Mouse (Mus musculus): ENCODE measurements around the gene Klc4.
A peak's percentile ranks its signal among the peaks of the same experiment; 100 is the strongest.

Gene Klc4

GRCm38 (mm10) chr17:46651755-46652547 is 6.1 kb upstream of the Klc4 start:
- DNase-seq: no peak

- DNase-seq: no peak
These were observed 5.5 kb upstream of the Klc4 start for GRCm38 (mm10) chr17:46651292-46651691.

- peak; percentile 95 for DNase-seq
These were observed 4.6 kb upstream of the Klc4 start, which contains the start of gene Cul7 for GRCm38 (mm10) chr17:46650232-46651031. Gene Cul7, plus strand, starts transcription at chr17:46650337.

DNA sequence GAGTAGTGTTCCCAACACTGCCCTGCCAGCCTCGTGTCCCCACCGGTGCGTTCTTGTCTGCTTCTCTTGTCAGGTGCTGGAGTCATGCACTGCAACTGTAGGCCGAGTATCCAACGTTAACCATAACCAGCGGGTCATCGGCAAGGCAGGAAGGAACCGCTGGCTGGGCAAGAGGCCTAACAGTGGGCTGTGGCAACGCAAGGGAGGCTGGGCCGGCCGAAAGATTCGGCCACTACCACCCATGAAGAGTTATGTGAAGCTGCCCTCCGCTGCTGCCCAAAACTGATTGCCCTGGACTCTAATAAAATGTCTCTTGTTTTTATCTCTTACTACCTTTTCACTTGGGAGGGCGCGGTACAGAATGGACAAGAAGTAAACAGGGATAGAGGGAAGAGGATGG is 4.0 kb upstream of the Klc4 start:
- DNase-seq: peak; percentile 23

GRCm38 (mm10) chr17:46648436-46648835 is 2.6 kb upstream of the Klc4 start:
- DNase-seq: no peak

- DNase-seq: no peak
These were observed 1.5 kb upstream of the Klc4 start for GRCm38 (mm10) chr17:46647279-46647678.

GRCm38 (mm10) chr17:46646322-46646662 is 470 bp upstream of the Klc4 start:
- DNase-seq: no peak

- peak; percentile 23 for DNase-seq
These were observed 826 bp downstream of the Klc4 start for GRCm38 (mm10) chr17:46644916-46645475.

DNA sequence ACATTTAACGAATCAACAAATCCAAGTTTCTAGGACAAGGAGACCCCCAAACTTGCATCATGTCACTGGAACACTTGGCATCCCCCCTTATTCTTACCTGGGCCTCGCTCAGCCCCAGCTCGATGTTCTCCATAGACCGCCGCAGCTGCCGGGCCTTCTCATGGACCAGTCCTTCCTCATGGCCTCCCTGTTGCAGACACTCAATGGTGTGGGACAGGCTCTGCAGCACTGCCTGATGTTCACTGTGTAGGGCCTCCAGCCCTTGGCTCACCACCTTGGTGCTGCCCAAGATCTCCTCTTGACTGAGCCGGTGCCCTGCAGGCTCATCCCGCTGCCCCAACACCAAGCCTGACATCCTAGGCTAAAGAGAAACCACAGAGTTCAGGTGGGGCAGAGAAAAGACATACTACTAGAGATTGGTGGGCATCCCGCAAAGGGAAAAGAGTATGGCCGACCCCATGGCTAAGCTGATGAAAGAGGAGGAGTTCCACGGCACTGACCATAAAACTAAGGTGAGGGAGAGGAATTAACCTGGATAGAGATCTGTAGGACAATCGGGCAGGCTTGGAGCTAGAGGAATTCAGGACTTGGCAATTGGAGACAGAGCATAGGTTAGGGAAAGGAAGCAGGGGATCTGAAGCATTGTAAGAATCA is 1.5 kb downstream of the Klc4 start:
- no peak for DNase-seq

DNA sequence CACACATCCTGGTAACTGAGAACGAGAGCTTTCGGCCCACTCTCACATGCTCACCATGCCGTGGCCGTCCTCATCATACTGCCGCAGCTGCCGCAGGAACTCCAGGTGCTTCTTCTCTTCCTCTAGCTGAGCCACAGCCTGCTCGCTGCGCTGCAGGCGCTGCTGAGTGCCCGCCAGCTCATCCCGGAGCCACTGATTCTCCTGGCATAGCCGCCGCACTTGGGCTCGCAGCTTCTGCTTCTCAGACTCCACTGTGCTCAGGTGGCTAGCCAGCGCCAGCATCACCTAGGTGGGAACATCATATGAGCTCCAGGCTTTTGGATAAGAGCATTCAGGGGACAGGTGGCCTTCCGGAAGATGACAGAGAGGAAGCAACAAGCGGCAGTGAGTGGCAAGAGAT is 3.8 kb downstream of the Klc4 start:
- DNase-seq: no peak

GRCm38 (mm10) chr17:46639929-46640328 is 5.9 kb downstream of the Klc4 start:
- no peak for DNase-seq

DNA sequence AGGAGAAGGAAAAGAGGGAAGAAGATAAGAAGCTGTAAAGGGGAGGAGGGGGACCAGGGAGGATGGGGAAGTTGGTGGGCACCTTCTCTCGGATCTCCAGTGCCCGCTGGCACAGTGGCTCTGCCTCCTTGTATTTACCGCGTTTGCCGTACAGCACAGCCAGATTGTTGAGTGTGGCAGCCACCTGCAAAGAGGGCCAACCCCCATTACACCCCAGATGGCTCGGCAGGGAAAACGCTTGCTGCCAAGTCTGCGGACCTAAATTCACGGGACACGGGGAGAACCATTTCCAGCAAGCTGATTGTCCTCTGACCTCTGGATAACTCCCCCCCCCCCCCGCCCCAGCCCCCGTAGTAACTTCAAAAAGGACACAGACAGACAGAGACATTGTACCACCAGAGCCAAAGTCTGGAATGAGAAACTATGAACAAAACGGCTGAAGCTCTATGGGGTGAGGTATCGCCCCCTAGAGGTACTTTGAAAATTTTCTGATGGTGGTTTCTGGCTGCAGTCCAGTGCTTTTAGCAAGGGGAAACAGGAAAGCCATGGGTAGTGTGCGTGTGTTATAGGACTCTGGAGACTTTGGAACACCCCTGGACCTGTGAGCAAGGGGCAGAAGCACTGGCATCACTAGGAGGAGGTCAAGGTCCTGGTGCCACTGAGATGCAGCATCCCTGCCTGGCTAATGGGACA is 8.8 kb downstream of the Klc4 start:
- peak; percentile 56 for DNase-seq

DNA sequence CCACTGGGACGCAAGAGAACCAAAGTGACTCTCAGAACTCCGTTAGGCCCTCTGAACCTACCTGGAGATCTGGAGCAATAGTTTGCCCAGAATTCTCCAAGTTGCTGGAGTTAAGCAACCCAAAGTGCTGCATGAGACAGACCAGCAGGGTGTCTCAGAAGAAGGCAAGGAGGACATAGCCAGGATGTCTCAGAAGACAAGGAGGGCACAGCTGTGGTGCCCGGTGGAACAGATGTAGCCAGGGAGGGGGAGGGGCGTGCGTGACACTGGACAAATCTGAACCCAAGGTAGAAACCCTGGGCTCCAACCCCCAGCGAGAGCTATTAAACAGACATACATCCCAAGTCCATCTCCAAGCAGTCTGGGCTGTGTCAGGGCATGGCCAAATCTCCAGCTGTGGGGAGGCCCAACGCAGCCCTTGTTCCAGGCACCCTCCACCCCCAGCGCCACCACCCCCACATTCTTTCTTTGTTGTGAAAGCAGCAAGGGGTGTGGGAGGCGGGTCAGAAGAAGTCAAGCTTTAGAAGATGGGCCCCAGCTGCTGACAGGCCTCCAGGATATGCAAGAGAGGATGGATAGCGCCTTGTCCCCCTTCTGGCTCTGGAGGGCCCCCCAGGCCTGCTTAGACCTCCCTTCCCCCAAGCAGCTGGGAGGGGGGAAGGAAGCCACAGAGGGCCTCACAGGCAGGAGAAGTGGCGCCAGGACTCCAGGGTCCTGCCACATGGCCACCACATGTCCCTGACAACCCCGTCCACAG is 16.0 kb downstream of the Klc4 start:
- DNase-seq: peak; percentile 58

- DNase-seq: peak; percentile 88
These were observed 16.8 kb downstream of the Klc4 start, which contains the start of gene Ptk7 for GRCm38 (mm10) chr17:46628791-46629684. Gene Ptk7, minus strand, starts transcription at chr17:46629504.

DNA sequence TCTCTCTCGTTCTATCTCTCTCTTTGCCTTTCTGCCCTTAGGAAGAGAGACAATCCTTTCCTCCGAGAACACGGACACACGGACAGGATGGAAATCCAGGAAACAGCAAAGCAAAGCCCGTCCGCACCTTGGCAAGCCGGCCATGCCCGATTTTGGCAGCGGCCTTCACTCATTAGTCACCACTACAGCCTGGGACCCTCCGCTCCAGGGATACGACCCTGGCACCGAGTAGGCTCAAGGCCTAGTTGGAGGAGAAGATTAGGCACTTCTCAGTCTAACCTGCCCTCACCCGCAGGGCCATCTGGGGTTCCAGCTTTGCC is 17.4 kb downstream of the Klc4 start:
- no peak for DNase-seq

GRCm38 (mm10) chr17:46627409-46627808 is 18.4 kb downstream of the Klc4 start:
- DNase-seq: no peak

- no peak for DNase-seq
These were observed 21.2 kb downstream of the Klc4 start for GRCm38 (mm10) chr17:46624598-46624997.

GRCm38 (mm10) chr17:46623819-46624557 is 21.8 kb downstream of the Klc4 start:
- no peak for DNase-seq

DNA sequence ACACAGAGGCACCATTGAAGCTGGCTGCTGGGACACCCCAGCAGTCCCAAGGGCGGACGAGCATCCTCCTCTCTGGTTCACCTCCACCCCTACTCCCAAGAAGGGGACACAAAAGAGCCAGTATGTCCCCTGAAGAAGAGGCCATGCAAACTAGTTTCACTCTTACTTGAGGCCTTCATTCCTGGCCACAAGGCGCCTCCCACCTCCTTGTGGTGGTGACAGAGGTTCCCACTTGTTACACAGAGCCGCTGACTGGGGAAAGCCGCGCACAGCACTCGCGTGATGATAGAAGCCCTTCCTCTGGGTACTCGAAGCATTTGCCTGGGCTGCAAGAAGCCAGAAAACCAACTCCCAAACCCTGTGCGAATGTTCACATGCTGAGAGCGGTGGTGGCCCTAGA is 23.6 kb downstream of the Klc4 start:
- DNase-seq: no peak

GRCm38 (mm10) chr17:46621324-46621723 is 24.5 kb downstream of the Klc4 start:
- DNase-seq: no peak
